Mouse (Mus musculus): ENCODE data around the gene Gpr62. TPM values are rescaled to one million over a fixed set of nuclear protein-coding genes. Genes with fewer than 3 reads are reported as not detected.

Gene Gpr62
- total and polyA plus RNA-seq, 3 experiments, result 0.04 to 0.11 TPM; not detected in 1

- Histone ChIP-seq H3K27me3 (replicated peaks) (no peaks in the 10 kb centered on the region), H3K4me1 (ENCODE audit: control insufficient read depth in 1 of 2, insufficient read depth in 2 of 2) (peaks cover 0 to 36% of the 10 kb centered on the region in 2 experiments; a peak in 3 of 4 replicates), H3K27ac (ENCODE audit: insufficient read depth, low read depth) (no peak overlapping the region), H3K9me3 (replicated peaks; ENCODE audit: low read length) (no peaks in the 10 kb centered on the region), H3K9ac (ENCODE audit: insufficient read depth, low read depth) (no peak overlapping the region), H3K4me2 (ENCODE audit: insufficient read depth, low read depth, poor library complexity, severe bottlenecking) (no peak overlapping the region), H3K79me2 (replicated peaks; ENCODE audit: control insufficient read depth, extremely low read depth, insufficient read depth, poor library complexity, severe bottlenecking) (peaks cover 2% of the 10 kb centered on the region), H3K4me3 (replicated peaks in 1 of 3; ENCODE audit: low read depth in 2 of 3, low read length in 2 of 3, poor library complexity in 1 of 3) (no peak overlapping the region), H3K36me3 (replicated peaks in 1 of 2; ENCODE audit: control insufficient read depth in 1 of 2, insufficient read depth in 1 of 2, low read length in 1 of 2) (peaks cover 2 to 39% of the 10 kb centered on the region in 2 experiments)
- dilution Hi-C loops (cut with MboI; ENCODE audit: extremely low pct_ligation_motif_present, extremely low pct_unique_long_range_greater_than_20kb, low sequenced_read_pairs), result no loop called here
- no peak for TF ChIP-seq E2F4 (IDR thresholded peaks at IDR 0.05; ENCODE audit: insufficient replicate concordance, low read depth, low read length)
- no peak for TF ChIP-seq JUND (conservative IDR thresholded peaks at IDR 0.05; ENCODE audit: low read depth, low read length)
- no peak for TF ChIP-seq MXI1 (IDR thresholded peaks at IDR 0.05; ENCODE audit: low read depth, low read length)
- no peak for TF ChIP-seq MEF2A (IDR thresholded peaks at IDR 0.05; ENCODE audit: borderline replicate concordance, low read depth, low read length)
- TF ChIP-seq NRF1 (IDR thresholded peaks at IDR 0.05; ENCODE audit: low read depth, low read length), result no peak
- no peak for TF ChIP-seq ZC3H11A (IDR thresholded peaks at IDR 0.05; ENCODE audit: low read depth, low read length)
- in situ Hi-C loops (cut with MboI; ENCODE audit: low pct_ligation_motif_present, low pct_unique_long_range_greater_than_20kb, low sequenced_read_pairs), result no loop called here
- no peak for DNase-seq (ENCODE audit: extremely low read depth)
Observed at GRCm38 (mm10) chr9:106472321-106472720, 6.6 kb upstream of the Gpr62 start.

- Histone ChIP-seq H3K4me1 (ENCODE audit: control insufficient read depth in 1 of 2, insufficient read depth in 2 of 2) (peaks cover 0 to 36% of the 10 kb centered on the region in 2 experiments; a peak in 3 of 4 replicates), H3K27ac (ENCODE audit: insufficient read depth, low read depth) (no peak overlapping the region), H3K9ac (ENCODE audit: insufficient read depth, low read depth) (no peak overlapping the region), H3K4me3 (replicated peaks in 1 of 3; ENCODE audit: low read depth in 2 of 3, low read length in 2 of 3, poor library complexity in 1 of 3) (no peak overlapping the region), H3K4me2 (ENCODE audit: insufficient read depth, low read depth, poor library complexity, severe bottlenecking) (no peak overlapping the region), H3K27me3 (replicated peaks) (no peaks in the 10 kb centered on the region), H3K36me3 (replicated peaks in 1 of 2; ENCODE audit: control insufficient read depth in 1 of 2, insufficient read depth in 1 of 2, low read length in 1 of 2) (peaks cover 2 to 39% of the 10 kb centered on the region in 2 experiments), H3K9me3 (replicated peaks; ENCODE audit: low read length) (no peaks in the 10 kb centered on the region), H3K79me2 (replicated peaks; ENCODE audit: control insufficient read depth, extremely low read depth, insufficient read depth, poor library complexity, severe bottlenecking) (no peaks in the 10 kb centered on the region)
- in situ Hi-C loops (cut with MboI; ENCODE audit: low pct_ligation_motif_present, low pct_unique_long_range_greater_than_20kb, low sequenced_read_pairs) (no loop called here), dilution Hi-C loops (cut with MboI; ENCODE audit: extremely low pct_ligation_motif_present, extremely low pct_unique_long_range_greater_than_20kb, low sequenced_read_pairs) (no loop called here)
- DNase-seq (ENCODE audit: extremely low read depth), result no peak
- TF ChIP-seq CHD1 (IDR thresholded peaks at IDR 0.05; ENCODE audit: low read depth, low read length), result no peak
- no peak for TF ChIP-seq IRF4 (IDR thresholded peaks at IDR 0.05; ENCODE audit: low read depth, low read length)
- TF ChIP-seq SMC3 (IDR thresholded peaks at IDR 0.05; ENCODE audit: low read depth, low read length), result no peak
- no peak for TF ChIP-seq NRF1 (IDR thresholded peaks at IDR 0.05; ENCODE audit: low read depth, low read length)
- TF ChIP-seq BHLHE40 (IDR thresholded peaks at IDR 0.05; ENCODE audit: low read depth, low read length), result no peak
- TF ChIP-seq RCOR1 (conservative IDR thresholded peaks at IDR 0.05; ENCODE audit: low read depth, low read length), result no peak
- no peak for TF ChIP-seq GABPA (IDR thresholded peaks at IDR 0.05; ENCODE audit: insufficient replicate concordance, low read depth, low read length)
- TF ChIP-seq HCFC1 (IDR thresholded peaks at IDR 0.05; ENCODE audit: low read depth, low read length), result no peak
- no peak for TF ChIP-seq TCF12 (IDR thresholded peaks at IDR 0.05; ENCODE audit: low read depth, low read length)
- no peak for TF ChIP-seq MEF2A (IDR thresholded peaks at IDR 0.05; ENCODE audit: borderline replicate concordance, low read depth, low read length)
- TF ChIP-seq ETS1 (conservative IDR thresholded peaks at IDR 0.05; ENCODE audit: low read depth, low read length), result no peak
- TF ChIP-seq UBTF (IDR thresholded peaks at IDR 0.05; ENCODE audit: low read depth, low read length), result no peak
Observed at GRCm38 (mm10) chr9:106471892-106472291, 6.2 kb upstream of the Gpr62 start.

Measured in CH12.LX (cell line).